Mouse (Mus musculus) lung, adult 2 months (tissue): ENCODE data around the gene Rap2b. TPM values are rescaled to one million over a fixed set of nuclear protein-coding genes. Genes with fewer than 3 reads are reported as not detected.

Experiments used
- DNase-seq: peaks from one replicate; pipeline ENCODE4 v3.0.0; 2022
- H3K4me1 ChIP-seq: fragments of 200-500 bp; 2 replicates; pipeline ENCODE4 v1.6.1; 2011; ENCODE audit warnings: low read length; ENCODE audit not compliant: control insufficient read depth, insufficient read depth
- H3K4me3 ChIP-seq: fragments of 200-500 bp; replicated peaks from 2 replicates; pipeline ENCODE3; 2011; ENCODE audit warnings: low read depth, mild to moderate bottlenecking, control low read depth, low read length; ENCODE audit errors: extremely low read depth
- CTCF ChIP-seq: fragments of 200-500 bp; IDR thresholded peaks from 2 replicates; pipeline ENCODE4 v1.5.1; 2011; ENCODE audit warnings: mild to moderate bottlenecking, low read length, control low read depth; ENCODE audit not compliant: insufficient read depth
- POLR2A ChIP-seq: fragments of 200-500 bp; IDR thresholded peaks from 2 replicates; pipeline ENCODE4 v1.6.1; 2011; ENCODE audit warnings: low read depth, mild to moderate bottlenecking, control low read depth, low read length, borderline replicate concordance; ENCODE audit errors: extremely low read depth
- WGBS: fragments of 180-500 bp; shearing (Covaris S2); methylation state at CpG from one replicate; pipeline ENCODE4 v1.1.7; 2018; 5-methylcytosine and 5-hydroxymethylcytosine counted together
- polyA plus RNA-seq: library from polyadenylated mRNA; depleted of rRNA; stranded (reverse); fragments of >200 nt; gene quantifications from 2 replicates; pipeline ENCODE4 v1.2.3, GENCODE M21; 2012

Gene Rap2b
- polyA plus RNA-seq, 1 experiment = 4.1 TPM

GRCm38 (mm10) chr3:61365779-61366373, 4.4 kb downstream of the Rap2b start, which contains the start of gene B430305J03Rik:
B430305J03Rik (minus strand) TSS chr3:61365951.
- DNase-seq = no peak
- Histone ChIP-seq H3K4me1 (peaks cover 2% of the 10 kb centered on the region), H3K4me3 (peak within 1 kb of the TSS; percentile 64)

GRCm38 (mm10) chr3:61368446-61368845, 7.0 kb downstream of the Rap2b start:
- H3K4me3 ChIP-seq = no peak overlapping the region
- DNase-seq = no peak
- H3K4me1 ChIP-seq = peaks cover 2% of the 10 kb centered on the region
- TF ChIP-seq POLR2A = no peak
- WGBS = 95% methylated on average over 1 of the region's 1 CpGs

More at GRCm38 (mm10) chr3:61365779-61366373, 4.4 kb downstream of the Rap2b start, which contains the start of gene B430305J03Rik:
- TF ChIP-seq CTCF (no peak), POLR2A (no peak)
- WGBS = 2% methylated on average over 10 of the region's 10 CpGs

- no peak overlapping the region for H3K4me3 ChIP-seq
- 88% methylated on average over 8 of the region's 8 CpGs for WGBS
- TF ChIP-seq POLR2A (no peak), CTCF (no peak)
These were observed 14.6 kb downstream of the Rap2b start for GRCm38 (mm10) chr3:61376001-61376400.

GRCm38 (mm10) chr3:61386368-61386767, 24.9 kb downstream of the Rap2b start:
- no peak for DNase-seq
- no peak for TF ChIP-seq CTCF
- no peak for TF ChIP-seq POLR2A
- WGBS = 67% methylated on average over 4 of the region's 4 CpGs

More at GRCm38 (mm10) chr3:61376001-61376400, 14.6 kb downstream of the Rap2b start:
- H3K4me1 ChIP-seq = no peaks in the 10 kb centered on the region
- DNase-seq = no peak

GRCm38 (mm10) chr3:61391564-61391963, 30.1 kb downstream of the Rap2b start:
- no peak for DNase-seq
- no peaks in the 10 kb centered on the region for H3K4me1 ChIP-seq
- H3K4me3 ChIP-seq = no peak overlapping the region
- TF ChIP-seq CTCF (no peak), POLR2A (no peak)
- 49% methylated on average over 4 of the region's 4 CpGs for WGBS

More at GRCm38 (mm10) chr3:61386368-61386767, 24.9 kb downstream of the Rap2b start:
- Histone ChIP-seq H3K4me3 (no peak overlapping the region), H3K4me1 (no peaks in the 10 kb centered on the region)

GRCm38 (mm10) chr3:61392881-61393280, 31.4 kb downstream of the Rap2b start:
- H3K4me1 ChIP-seq = no peaks in the 10 kb centered on the region
- TF ChIP-seq POLR2A = no peak
- TF ChIP-seq CTCF = no peak
- no peak overlapping the region for H3K4me3 ChIP-seq
- WGBS = 98% methylated on average over 1 of the region's 1 CpGs
- DNase-seq = no peak

GRCm38 (mm10) chr3:61393520-61393919, 32.1 kb downstream of the Rap2b start:
- Histone ChIP-seq H3K4me1 (no peaks in the 10 kb centered on the region), H3K4me3 (no peak overlapping the region)
- no peak for TF ChIP-seq POLR2A
- no peak for TF ChIP-seq CTCF
- no peak for DNase-seq
- WGBS = 60% methylated on average over 3 of the region's 3 CpGs

- Histone ChIP-seq H3K4me3 (no peak overlapping the region), H3K4me1 (no peaks in the 10 kb centered on the region)
- no peak for DNase-seq
- WGBS = 72% methylated on average over 3 of the region's 3 CpGs
- no peak for TF ChIP-seq POLR2A
- no peak for TF ChIP-seq CTCF
These were observed 33.9 kb downstream of the Rap2b start for GRCm38 (mm10) chr3:61395382-61395781.

GRCm38 (mm10) chr3:61396728-61397127, 35.3 kb downstream of the Rap2b start:
- TF ChIP-seq POLR2A = no peak
- no peak for TF ChIP-seq CTCF
- H3K4me3 ChIP-seq = no peak overlapping the region
- DNase-seq = no peak
- H3K4me1 ChIP-seq = no peaks in the 10 kb centered on the region
- 83% methylated on average over 2 of the region's 2 CpGs for WGBS

GRCm38 (mm10) chr3:61400823-61401387, 39.5 kb downstream of the Rap2b start:
- no peak for DNase-seq
- WGBS = 50% methylated on average over 1 of the region's 1 CpGs
- H3K4me1 ChIP-seq = no peaks in the 10 kb centered on the region
- no peak overlapping the region for H3K4me3 ChIP-seq
- TF ChIP-seq POLR2A (no peak), CTCF (no peak)
